Mouse (Mus musculus) limb, embryonic 13.5 days (tissue): ENCODE data around the gene Tac4. TPM values are rescaled to one million over a fixed set of nuclear protein-coding genes. Genes with fewer than 3 reads are reported as not detected.
A peak's percentile ranks its signal among the peaks of the same experiment; 100 is the strongest.

ENCODE experiments used
- ATAC-seq: fragments of 200-750 bp; cut with Nextera tagmentation; 2 replicates; pipeline ENCODE4 v1.8.0; 2017; ENCODE audit warnings: low read depth, moderate number of reproducible peaks, moderate TSS enrichment; ENCODE audit not compliant: low FRiP score
- H3K27ac ChIP-seq: fragments of 300-500 bp; sonication (generic); 2 replicates; pipeline ENCODE4 v1.5.1; 2015; ENCODE audit warnings: inconsistent platforms, mild to moderate bottlenecking, moderate library complexity
- H3K27me3 ChIP-seq: fragments of 300-500 bp; sonication (generic); 2 replicates; pipeline ENCODE4 v1.6.1; 2015; ENCODE audit warnings: mild to moderate bottlenecking, inconsistent platforms
- H3K36me3 ChIP-seq: fragments of 300-500 bp; sonication (generic); 2 replicates; pipeline ENCODE4 v1.6.1; 2015; ENCODE audit warnings: inconsistent platforms, mild to moderate bottlenecking, moderate library complexity
- H3K4me1 ChIP-seq: fragments of 300-500 bp; sonication (generic); 2 replicates; pipeline ENCODE4 v1.6.1; 2015; ENCODE audit warnings: inconsistent platforms
- H3K4me2 ChIP-seq: fragments of 300-500 bp; sonication (generic); replicated peaks from 2 replicates; pipeline ENCODE4 v1.6.1; 2015; ENCODE audit warnings: inconsistent platforms, mild to moderate bottlenecking, moderate library complexity
- H3K4me3 ChIP-seq: fragments of 300-500 bp; sonication (generic); 2 replicates; pipeline ENCODE4 v1.5.1; 2015; ENCODE audit warnings: moderate library complexity, mild to moderate bottlenecking, inconsistent platforms
- H3K9ac ChIP-seq: fragments of 300-500 bp; sonication (generic); 2 replicates; pipeline ENCODE4 v1.6.1; 2015; ENCODE audit warnings: mild to moderate bottlenecking, inconsistent platforms
- H3K9me3 ChIP-seq: fragments of 300-500 bp; sonication (generic); 2 replicates; pipeline ENCODE4 v1.6.1; 2016; ENCODE audit warnings: inconsistent platforms
- WGBS: fragments of 180-500 bp; shearing (Covaris S2); methylation state at CpG from one replicate; pipeline ENCODE4 v1.1.7; 2015; 5-methylcytosine and 5-hydroxymethylcytosine counted together
- polyA plus RNA-seq: library from polyadenylated mRNA; unstranded; fragments of >200 nt; fragmentation: Nextera tagmentation; extraction: Ambion mirVana; gene quantifications from 2 replicates; pipeline ENCODE4 v1.2.1, GENCODE M21; 2015

Tac4 gene
- polyA plus RNA-seq, 1 experiment from 2014 or later = 0.27 TPM

- ATAC-seq = no peak
- Histone ChIP-seq H3K9ac (no peak overlapping the region), H3K27ac (no peak overlapping the region), H3K4me1 (no peaks in the 10 kb centered on the region), H3K9me3 (no peaks in the 10 kb centered on the region), H3K4me3 (no peak overlapping the region), H3K36me3 (peaks cover 80% of the 10 kb centered on the region), H3K4me2 (no peak overlapping the region), H3K27me3 (no peaks in the 10 kb centered on the region)
- WGBS = 95% methylated on average over 12 of the region's 12 CpGs
These were observed 38.6 kb downstream of the Tac4 start for GRCm38 (mm10) chr11:95299886-95300285.

- WGBS = 93% methylated on average over 3 of the region's 3 CpGs
- Histone ChIP-seq H3K4me1 (no peaks in the 10 kb centered on the region), H3K9ac (no peak overlapping the region), H3K27me3 (no peaks in the 10 kb centered on the region), H3K9me3 (no peaks in the 10 kb centered on the region), H3K4me2 (no peak overlapping the region), H3K27ac (no peak overlapping the region), H3K36me3 (peaks cover 84% of the 10 kb centered on the region), H3K4me3 (no peak overlapping the region)
- no peak for ATAC-seq
These were observed 40.4 kb downstream of the Tac4 start for GRCm38 (mm10) chr11:95301772-95302171.

GRCm38 (mm10) chr11:95305600-95305999 is 44.3 kb downstream of the Tac4 start:
- H3K36me3 ChIP-seq = peaks cover 51% of the 10 kb centered on the region
- H3K27ac ChIP-seq = no peak overlapping the region
- H3K27me3 ChIP-seq = no peaks in the 10 kb centered on the region
- no peak overlapping the region for H3K4me3 ChIP-seq
- no peaks in the 10 kb centered on the region for H3K9me3 ChIP-seq
- WGBS = 91% methylated on average over 7 of the region's 7 CpGs
- H3K9ac ChIP-seq = no peak overlapping the region
- peaks cover 12% of the 10 kb centered on the region for H3K4me1 ChIP-seq
- ATAC-seq = no peak
- H3K4me2 ChIP-seq = no peak overlapping the region

DNA sequence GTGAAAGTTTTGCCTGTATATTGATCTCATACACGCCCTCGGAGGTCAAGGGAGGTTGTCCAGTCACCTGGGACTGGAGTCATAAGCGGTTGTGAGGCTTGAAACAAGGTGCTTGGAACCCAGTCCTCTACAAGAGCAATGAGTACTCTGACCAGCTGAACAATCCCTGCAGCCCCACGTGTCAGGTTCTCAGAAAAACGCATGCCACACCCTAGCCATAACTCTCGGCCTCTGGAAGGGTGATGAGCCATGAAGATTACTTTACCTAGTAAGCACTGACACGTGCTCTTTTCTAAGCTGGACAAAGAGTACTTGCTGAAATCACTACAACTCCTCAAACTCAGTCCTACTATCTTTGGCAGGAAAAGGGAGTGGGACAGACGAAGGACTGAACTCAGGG is 46.2 kb downstream of the Tac4 start:
- H3K4me1 ChIP-seq = peaks cover 23% of the 10 kb centered on the region
- H3K9me3 ChIP-seq = no peaks in the 10 kb centered on the region
- no peak for ATAC-seq
- H3K27ac ChIP-seq = no peak overlapping the region
- H3K4me3 ChIP-seq = no peak overlapping the region
- WGBS = 88% methylated on average over 8 of the region's 8 CpGs
- H3K9ac ChIP-seq = no peak overlapping the region
- no peak overlapping the region for H3K4me2 ChIP-seq
- H3K27me3 ChIP-seq = no peaks in the 10 kb centered on the region
- H3K36me3 ChIP-seq = peaks cover 33% of the 10 kb centered on the region

- H3K36me3 ChIP-seq = peaks cover 14% of the 10 kb centered on the region
- no peaks in the 10 kb centered on the region for H3K27me3 ChIP-seq
- peak overlapping the region; percentile 80 for H3K4me2 ChIP-seq
- H3K4me3 ChIP-seq = peak overlapping the region; percentile 90
- no peaks in the 10 kb centered on the region for H3K9me3 ChIP-seq
- peaks cover 23% of the 10 kb centered on the region for H3K4me1 ChIP-seq
- H3K9ac ChIP-seq = peak overlapping the region; percentile 97
- under 1% methylated on average over 37 of the region's 37 CpGs for WGBS
- peak; percentile 96 for ATAC-seq
- peak overlapping the region; percentile 98 for H3K27ac ChIP-seq
These were observed 48.2 kb downstream of the Tac4 start for GRCm38 (mm10) chr11:95309510-95310006.

DNA sequence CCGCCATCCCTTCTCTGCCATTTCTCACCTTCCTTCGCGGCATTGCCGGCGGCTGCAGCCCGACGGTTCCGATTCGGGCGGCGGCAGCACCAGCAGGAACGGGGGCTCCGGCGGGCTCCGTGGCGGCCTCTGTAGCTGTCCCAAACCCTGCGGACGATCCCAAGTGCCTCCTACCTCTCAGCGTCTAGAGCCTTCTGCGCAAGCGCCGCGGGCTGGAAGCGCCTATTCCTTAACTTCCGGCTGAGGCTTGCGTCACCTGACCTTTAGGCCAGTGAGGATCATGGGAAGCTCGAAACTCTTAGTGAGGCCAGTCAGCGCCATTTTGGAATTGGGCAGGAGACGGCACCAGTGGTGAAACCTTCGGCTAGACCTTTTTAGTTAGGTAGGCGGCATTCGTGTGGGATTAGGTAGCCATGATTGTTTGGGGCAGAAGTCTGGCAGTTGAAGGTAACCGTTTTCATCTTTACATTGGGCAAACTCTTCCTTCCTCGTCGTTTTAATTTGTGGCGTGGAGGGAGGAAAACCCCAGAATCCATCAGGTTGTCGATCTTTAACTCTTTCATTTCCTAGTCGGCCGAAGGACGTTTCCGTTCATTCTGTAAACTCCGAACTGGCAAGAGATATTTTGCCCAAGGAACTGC is 48.8 kb downstream of the Tac4 start, which contains the start of gene Kat7:
Gene Kat7, minus strand, starts transcription at position 240 of the 641 bp plus-strand sequence.
- Histone ChIP-seq H3K27me3 (no peaks in the 10 kb centered on the region), H3K9me3 (no peaks in the 10 kb centered on the region), H3K4me2 (peak within 1 kb of the TSS; percentile 80), H3K27ac (peak within 1 kb of the TSS; percentile 98), H3K9ac (peak within 1 kb of the TSS; percentile 97), H3K4me1 (peaks cover 23% of the 10 kb centered on the region), H3K4me3 (peak within 1 kb of the TSS; percentile 90), H3K36me3 (peaks cover 10% of the 10 kb centered on the region)
- ATAC-seq = peak; percentile 93
- under 1% methylated on average over 42 of the region's 42 CpGs for WGBS

- Histone ChIP-seq H3K9ac (peak overlapping the region; percentile 80), H3K27ac (peak overlapping the region; percentile 85), H3K4me1 (peaks cover 23% of the 10 kb centered on the region), H3K36me3 (peaks cover 4% of the 10 kb centered on the region), H3K27me3 (no peaks in the 10 kb centered on the region), H3K4me2 (peak overlapping the region; percentile 73), H3K9me3 (no peaks in the 10 kb centered on the region), H3K4me3 (peak overlapping the region; percentile 90)
- WGBS = 5% methylated on average over 17 of the region's 17 CpGs
- ATAC-seq = peak; percentile 0; the same call in 1 of the 2 replicates
These were observed 49.5 kb downstream of the Tac4 start for GRCm38 (mm10) chr11:95310648-95311424.

- peaks cover 23% of the 10 kb centered on the region for H3K4me1 ChIP-seq
- no peaks in the 10 kb centered on the region; the same call in none of the 2 replicates for H3K36me3 ChIP-seq
- peak overlapping the region; percentile 90 for H3K4me3 ChIP-seq
- H3K27me3 ChIP-seq = no peaks in the 10 kb centered on the region
- no peak for ATAC-seq
- peak overlapping the region; percentile 73 for H3K4me2 ChIP-seq
- WGBS = 25% methylated on average over 5 of the region's 5 CpGs
- no peak overlapping the region; the same call in 1 of the 2 replicates for H3K27ac ChIP-seq
- peak overlapping the region; percentile 80 for H3K9ac ChIP-seq
- no peaks in the 10 kb centered on the region for H3K9me3 ChIP-seq
These were observed 50.1 kb downstream of the Tac4 start for GRCm38 (mm10) chr11:95311425-95311807.

DNA sequence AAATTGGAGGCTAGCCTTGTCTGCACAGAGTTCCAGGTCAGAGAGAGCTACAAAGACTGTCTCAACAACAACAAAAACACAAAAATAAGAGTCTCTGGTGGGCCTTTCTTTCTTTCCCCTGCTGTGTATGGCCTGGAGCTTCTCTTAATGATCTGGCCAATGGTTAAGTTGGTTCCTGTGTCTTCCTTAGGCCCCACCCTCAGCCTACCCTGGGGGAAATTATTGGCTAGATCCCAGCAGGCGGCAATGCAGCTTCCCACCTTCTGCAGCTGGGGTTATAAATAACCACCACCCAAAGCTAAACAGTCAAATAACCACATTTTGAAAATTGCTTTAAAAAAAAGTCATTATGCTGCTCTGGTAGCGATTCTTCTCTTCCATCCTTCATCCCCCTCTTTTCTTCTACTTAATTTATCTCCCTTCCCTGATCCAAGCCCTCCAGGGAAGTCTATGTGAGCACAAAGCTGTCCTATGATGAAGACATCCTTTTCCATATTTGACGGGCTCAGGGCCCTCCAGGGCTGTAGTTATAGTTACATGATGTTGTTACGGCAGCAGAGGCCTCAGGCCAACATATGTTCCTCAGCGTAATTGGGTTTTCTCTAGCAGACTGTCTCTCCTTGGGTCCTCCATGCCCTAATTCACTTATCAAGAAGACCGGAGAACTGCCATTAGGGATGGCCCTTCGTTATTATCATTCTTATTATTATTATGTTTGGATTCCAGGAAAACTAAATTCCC is 54.1 kb downstream of the Tac4 start:
- Histone ChIP-seq H3K9ac (no peak overlapping the region), H3K4me1 (peaks cover 11% of the 10 kb centered on the region), H3K4me2 (no peak overlapping the region), H3K36me3 (no peaks in the 10 kb centered on the region), H3K9me3 (no peaks in the 10 kb centered on the region), H3K27me3 (no peaks in the 10 kb centered on the region), H3K4me3 (no peak overlapping the region), H3K27ac (no peak overlapping the region)
- 69% methylated on average over 7 of the region's 7 CpGs for WGBS
- ATAC-seq = no peak

GRCm38 (mm10) chr11:95318116-95318515 is 56.8 kb downstream of the Tac4 start:
- no peak overlapping the region for H3K27ac ChIP-seq

More at GRCm38 (mm10) chr11:95318116-95318515, 56.8 kb downstream of the Tac4 start:
- WGBS = 87% methylated on average over 9 of the region's 9 CpGs
- Histone ChIP-seq H3K36me3 (no peaks in the 10 kb centered on the region), H3K4me2 (no peak overlapping the region), H3K27me3 (no peaks in the 10 kb centered on the region), H3K9me3 (no peaks in the 10 kb centered on the region), H3K4me3 (no peak overlapping the region), H3K9ac (no peak overlapping the region), H3K4me1 (no peaks in the 10 kb centered on the region)
- no peak for ATAC-seq
